Mouse (Mus musculus): ENCODE data around the gene Rpl39. TPM values are rescaled to one million over a fixed set of nuclear protein-coding genes. Genes with fewer than 3 reads are reported as not detected.

Rpl39 gene
- polyA plus RNA-seq (2017; shearing (Covaris generic)) = 409 TPM

DNA sequence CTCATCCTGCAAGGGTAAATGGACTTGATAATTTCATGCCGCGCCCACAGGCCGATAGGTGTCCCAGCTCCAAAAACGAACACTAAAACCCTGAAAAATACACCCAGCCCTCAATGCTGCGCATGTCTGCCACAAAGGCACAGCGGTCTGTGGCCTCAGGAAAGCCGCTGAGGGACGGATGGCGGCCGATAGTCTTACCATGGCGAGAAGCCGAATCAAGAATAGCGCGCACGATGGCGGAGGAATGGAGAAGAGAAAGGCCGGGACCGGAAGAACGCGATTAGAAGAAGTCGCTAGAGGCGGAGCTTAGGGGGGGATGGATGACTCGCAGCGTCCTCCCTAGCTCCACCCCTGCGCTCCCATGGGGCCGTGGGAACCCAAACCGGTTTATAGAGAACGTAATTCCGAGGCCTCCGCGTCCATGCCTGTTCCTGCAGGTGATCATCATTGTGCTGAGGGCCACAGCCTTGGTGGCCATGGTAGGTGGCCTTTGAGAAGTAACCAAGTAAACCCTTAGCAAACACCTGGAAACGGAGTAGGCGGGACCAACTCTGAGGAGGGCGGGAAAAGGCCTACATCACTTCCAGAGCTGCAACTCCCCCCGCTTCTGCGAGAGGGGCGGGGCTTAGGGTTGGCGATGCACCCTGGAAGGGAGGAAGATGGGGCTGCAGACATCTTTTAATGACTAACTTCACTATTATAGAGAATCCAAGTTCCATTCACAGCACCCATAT lies at the start of gene Rpl39:
TSS of gene Rpl39 (minus strand) at position 476 of the 734 bp plus-strand sequence.

DNA sequence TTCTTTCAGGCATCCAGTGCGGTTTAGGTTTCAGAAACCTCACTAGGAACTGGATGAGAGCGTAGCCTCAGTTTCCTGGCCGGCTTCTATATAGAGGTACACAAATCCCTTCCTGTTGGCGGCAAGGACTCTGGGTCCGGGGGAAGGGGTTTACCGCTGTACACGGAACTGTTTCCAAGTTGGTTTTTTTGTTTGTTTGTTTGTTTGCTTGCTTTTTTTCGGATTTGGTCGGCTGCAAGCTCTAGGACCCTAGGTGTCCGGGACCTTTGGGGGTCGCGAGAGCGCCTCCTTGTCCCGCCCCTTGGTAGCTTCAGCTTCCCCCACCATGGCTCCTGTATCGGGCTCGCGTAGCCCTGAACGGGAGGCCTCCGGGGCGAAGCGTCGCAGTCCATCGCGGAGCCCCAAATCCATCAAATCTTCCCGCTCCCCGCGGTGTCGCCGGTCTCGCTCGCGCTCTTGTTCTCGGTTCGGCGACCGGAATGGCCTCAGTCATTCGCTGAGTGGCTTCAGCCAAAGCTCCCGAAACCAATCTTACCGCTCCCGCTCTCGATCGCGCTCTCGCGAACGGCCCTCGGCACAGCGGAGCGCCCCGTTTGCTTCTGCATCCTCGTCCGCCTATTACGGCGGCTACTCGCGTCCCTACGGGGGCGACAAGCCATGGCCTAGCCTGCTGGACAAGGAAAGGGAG lies 41.6 kb upstream of the Rpl39 start, which contains the start of gene Nkap:
TSS of gene Nkap (plus strand) at position 125 of the 688 bp plus-strand sequence.

GRCm38 (mm10) chrX:37110193-37110880 lies 25.1 kb upstream of the Rpl39 start, which contains the start of gene Upf3b:
Gene Upf3b, minus strand, starts transcription at chrX:37110322.

GRCm38 (mm10) chrX:37048066-37048889 lies 36.9 kb downstream of the Rpl39 start, which contains the start of gene Sowahd:
Gene Sowahd, plus strand, starts transcription at chrX:37048845.

Other genes starting within 250 kb of the Rpl39 start
- 137 TPM for gene Ube2a, start 211.5 kb downstream of the Rpl39 start, polyA plus RNA-seq (2017; shearing (Covaris generic))
- 29.3 TPM for gene C330007P06Rik, start 211.3 kb downstream of the Rpl39 start, polyA plus RNA-seq (2017; shearing (Covaris generic))
- 1.4 TPM for gene Nkrf, start 182.5 kb downstream of the Rpl39 start, polyA plus RNA-seq (2017; shearing (Covaris generic))
- 116 TPM for gene Sept6, start 93.6 kb downstream of the Rpl39 start, polyA plus RNA-seq (2017; shearing (Covaris generic))
- not detected for gene Sowahd, start 36.6 kb downstream of the Rpl39 start, polyA plus RNA-seq (2017; shearing (Covaris generic))
- 9.1 TPM for gene Upf3b, start 24.9 kb upstream of the Rpl39 start, polyA plus RNA-seq (2017; shearing (Covaris generic))
- gene Nkap, start 41.4 kb upstream of the Rpl39 start, polyA plus RNA-seq (2017; shearing (Covaris generic)) = 13.2 TPM
- gene Akap14, start 83.4 kb upstream of the Rpl39 start, polyA plus RNA-seq (2017; shearing (Covaris generic)) = not detected
- gene Ndufa1, start 105.8 kb upstream of the Rpl39 start, polyA plus RNA-seq (2017; shearing (Covaris generic)) = 177 TPM
- 2.8 TPM for gene Rnf113a1, start 105.8 kb upstream of the Rpl39 start, polyA plus RNA-seq (2017; shearing (Covaris generic))
- not detected for gene Gm9, start 125.6 kb upstream of the Rpl39 start, polyA plus RNA-seq (2017; shearing (Covaris generic))
- not detected for gene Rhox1, start 136.9 kb upstream of the Rpl39 start, polyA plus RNA-seq (2017; shearing (Covaris generic))
- gene Rhox2a, start 159.6 kb upstream of the Rpl39 start, polyA plus RNA-seq (2017; shearing (Covaris generic)) = not detected
- not detected for gene Rhox3a, start 164.5 kb upstream of the Rpl39 start, polyA plus RNA-seq (2017; shearing (Covaris generic))
- 1.2 TPM for gene Rhox4a, start 179.9 kb upstream of the Rpl39 start, polyA plus RNA-seq (2017; shearing (Covaris generic))

Data from effector memory CD4-positive, alpha-beta T cell, adult 7 months (primary cell).